Mouse (Mus musculus) layer of hippocampus, adult 8-10 months (tissue): ENCODE data around the gene Pdxdc1. TPM values are rescaled to one million over a fixed set of nuclear protein-coding genes. Genes with fewer than 3 reads are reported as not detected.
A peak's percentile ranks its signal among the peaks of the same experiment; 100 is the strongest.
"Not testable (repeated sequence)": the region's sequence is repeated elsewhere in the genome, so short reads cannot be mapped to it uniquely, and the experiment has no call there.

Experiments used
- DNase-seq, 2 experiments: peaks; one replicate each; pipeline ENCODE4 v3.0.0; 2022; ENCODE audit warnings: low spot score in 2 of 2
- total RNA-seq, 4 experiments: library from RNA; stranded (reverse); gene quantifications; 2 replicates each; pipeline ENCODE4 v1.2.4; 2022

Gene Pdxdc1
- 10 to 100 TPM; 72.3 to 79.6 (median 74.5) TPM for total RNA-seq

GRCm38 (mm10) chr16:13902888-13903483, at the start of gene Pdxdc1, which contains the start of gene Mpv17l:
Gene Pdxdc1, minus strand, starts transcription at chr16:13903131.
Gene Mpv17l, plus strand, starts transcription at chr16:13903161.
- DNase-seq, result peak; percentile 96 to 98

- no peak for DNase-seq
These were observed 48.3 kb upstream of the Pdxdc1 start for GRCm38 (mm10) chr16:13951245-13951644.

GRCm38 (mm10) chr16:13946306-13946705, 43.4 kb upstream of the Pdxdc1 start:
- DNase-seq, result no peak

GRCm38 (mm10) chr16:13945153-13945552, 42.2 kb upstream of the Pdxdc1 start:
- no peak for DNase-seq

GRCm38 (mm10) chr16:13944752-13945151, 41.8 kb upstream of the Pdxdc1 start:
- no peak for DNase-seq

GRCm38 (mm10) chr16:13944178-13944577, 41.2 kb upstream of the Pdxdc1 start:
- DNase-seq, result no peak

- DNase-seq, result no peak
These were observed 38.0 kb upstream of the Pdxdc1 start for GRCm38 (mm10) chr16:13940847-13941395.

- DNase-seq, result peak; percentile 78 to 85
These were observed 37.4 kb upstream of the Pdxdc1 start for GRCm38 (mm10) chr16:13940139-13940846.

GRCm38 (mm10) chr16:13927456-13928075, 24.6 kb upstream of the Pdxdc1 start:
- no peak for DNase-seq

GRCm38 (mm10) chr16:13922966-13923365, 20.0 kb upstream of the Pdxdc1 start:
- not testable (repeated sequence) for DNase-seq

- DNase-seq, result not testable (repeated sequence)
These were observed 19.6 kb upstream of the Pdxdc1 start for GRCm38 (mm10) chr16:13922499-13922898.

GRCm38 (mm10) chr16:13921781-13922180, 18.9 kb upstream of the Pdxdc1 start:
- DNase-seq, result no peak

GRCm38 (mm10) chr16:13921063-13921462, 18.1 kb upstream of the Pdxdc1 start:
- DNase-seq, result no peak

- no peak for DNase-seq
These were observed 17.2 kb upstream of the Pdxdc1 start for GRCm38 (mm10) chr16:13920093-13920492.

GRCm38 (mm10) chr16:13907297-13907696, 4.4 kb upstream of the Pdxdc1 start:
- no peak for DNase-seq

- DNase-seq, result no peak
These were observed 557 bp upstream of the Pdxdc1 start for GRCm38 (mm10) chr16:13903488-13903887.

- peak in 1 of 2 experiments; percentile 18 for DNase-seq
These were observed 517 bp downstream of the Pdxdc1 start for GRCm38 (mm10) chr16:13902397-13902831.

GRCm38 (mm10) chr16:13898981-13899380, 4.0 kb downstream of the Pdxdc1 start:
- peak in 1 of 2 experiments; percentile 15 for DNase-seq

- no peak for DNase-seq
These were observed 6.6 kb downstream of the Pdxdc1 start for GRCm38 (mm10) chr16:13896357-13896756.

GRCm38 (mm10) chr16:13895740-13896139, 7.2 kb downstream of the Pdxdc1 start:
- DNase-seq, result no peak

- DNase-seq, result no peak
These were observed 8.8 kb downstream of the Pdxdc1 start for GRCm38 (mm10) chr16:13894097-13894496.

- no peak for DNase-seq
These were observed 10.1 kb downstream of the Pdxdc1 start for GRCm38 (mm10) chr16:13892850-13893249.
